Mouse (Mus musculus): ENCODE measurements at regions not wholly inside any gene's neighbourhood (a gene's known extent, or its start where the extent isn't known, plus 50 kb on each side); places are given as distances from the start of the nearest gene placed in this dataset.

GRCm38 (mm10) chr16:46331336-46331735 lies 167.0 kb downstream of the Nectin3 start:
- no peak for DNase-seq (ENCODE audit: inconsistent age in 2 of 2, low spot score in 1 of 2)

GRCm38 (mm10) chr16:46299079-46299721 lies 144.3 kb upstream of the Gm4737 start:
- no peak for DNase-seq (ENCODE audit: inconsistent age in 2 of 2, low spot score in 1 of 2)

GRCm38 (mm10) chr16:46297192-46297591 lies 142.3 kb upstream of the Gm4737 start:
- no peak for DNase-seq (ENCODE audit: inconsistent age in 2 of 2, low spot score in 1 of 2)

GRCm38 (mm10) chr16:46296412-46296811 lies 141.5 kb upstream of the Gm4737 start:
- DNase-seq (ENCODE audit: inconsistent age in 2 of 2, low spot score in 1 of 2), result no peak

GRCm38 (mm10) chr16:46293831-46294230 lies 139.0 kb upstream of the Gm4737 start:
- DNase-seq (ENCODE audit: inconsistent age in 2 of 2, low spot score in 1 of 2), result no peak

- no peak for DNase-seq (ENCODE audit: inconsistent age in 2 of 2, low spot score in 1 of 2)
Observed at GRCm38 (mm10) chr16:46291067-46291833, 136.4 kb upstream of the Gm4737 start.

- DNase-seq (ENCODE audit: inconsistent age in 2 of 2, low spot score in 1 of 2), result peak; percentile 19 to 31
Observed at GRCm38 (mm10) chr16:46290199-46290598, 135.3 kb upstream of the Gm4737 start.

- DNase-seq (ENCODE audit: inconsistent age in 2 of 2, low spot score in 1 of 2), result no peak
Observed at GRCm38 (mm10) chr16:46267533-46267932, 112.7 kb upstream of the Gm4737 start.

- DNase-seq (ENCODE audit: inconsistent age in 2 of 2, low spot score in 1 of 2), result no peak
Observed at GRCm38 (mm10) chr16:46251639-46252038, 96.8 kb upstream of the Gm4737 start.

GRCm38 (mm10) chr16:46250943-46251342 lies 96.1 kb upstream of the Gm4737 start:
- DNase-seq (ENCODE audit: inconsistent age in 2 of 2, low spot score in 1 of 2), result no peak

GRCm38 (mm10) chr16:46245598-46245997 lies 90.7 kb upstream of the Gm4737 start:
- DNase-seq (ENCODE audit: inconsistent age in 2 of 2, low spot score in 1 of 2), result no peak

GRCm38 (mm10) chr16:46228744-46229143 lies 73.9 kb upstream of the Gm4737 start:
- DNase-seq (ENCODE audit: inconsistent age in 2 of 2, low spot score in 1 of 2), result no peak

- no peak for DNase-seq (ENCODE audit: inconsistent age in 2 of 2, low spot score in 1 of 2)
Observed at GRCm38 (mm10) chr16:46223084-46223600, 68.3 kb upstream of the Gm4737 start.

GRCm38 (mm10) chr16:46212504-46212903 lies 57.6 kb upstream of the Gm4737 start:
- DNase-seq (ENCODE audit: inconsistent age in 2 of 2, low spot score in 1 of 2), result no peak

GRCm38 (mm10) chr16:46211914-46212313 lies 57.0 kb upstream of the Gm4737 start:
- DNase-seq (ENCODE audit: inconsistent age in 2 of 2, low spot score in 1 of 2), result no peak

GRCm38 (mm10) chr16:46205114-46205513 lies 50.2 kb upstream of the Gm4737 start:
- DNase-seq (ENCODE audit: inconsistent age in 2 of 2, low spot score in 1 of 2), result no peak

All from adrenal gland, adult (tissue).